Mouse (Mus musculus): ENCODE results near the gene Dhtkd1.
"Not testable (repeated sequence)": the region's sequence is repeated elsewhere in the genome, so short reads cannot be mapped to it uniquely, and the experiment has no call there.

The Dhtkd1 gene

DNA sequence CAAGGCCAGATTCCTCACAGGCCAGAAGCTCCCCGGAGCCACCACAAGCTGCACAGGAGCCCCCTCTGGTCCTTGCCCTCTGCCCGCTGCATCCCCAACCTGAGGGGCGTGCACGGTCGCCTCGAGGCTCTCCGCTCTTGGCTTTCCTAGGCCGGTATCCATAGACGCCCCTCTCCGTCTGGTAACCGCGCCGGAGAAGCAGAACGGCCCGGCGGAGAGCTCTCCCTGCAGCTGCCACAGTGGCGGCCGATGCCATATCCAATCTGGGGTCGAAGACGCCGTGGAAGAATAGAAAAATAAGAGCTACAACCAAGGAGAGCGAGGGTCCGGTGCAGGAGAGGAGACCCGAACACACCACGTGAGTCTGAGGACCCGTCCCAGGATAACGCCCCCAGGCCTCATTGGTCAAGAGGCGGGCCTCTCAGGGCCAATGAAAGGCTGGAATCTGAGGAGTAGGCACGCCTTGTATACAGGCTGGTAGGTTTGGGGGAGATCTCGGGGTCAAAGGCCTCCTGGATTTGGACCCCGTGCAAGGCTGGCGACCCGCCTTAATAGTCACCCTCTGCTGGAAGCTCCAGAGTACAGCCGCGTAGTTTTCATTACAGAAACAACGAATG is at the start of gene Dhtkd1:
Gene Dhtkd1 (minus strand): TSS at position 377 of the 617 bp plus-strand sequence.
- Histone ChIP-seq H3K27me3 (ENCODE audit: control insufficient read depth, insufficient read depth, low read length, poor library complexity, severe bottlenecking) (no peaks in the 10 kb centered on the region), H3K36me3 (ENCODE audit: control insufficient read depth, insufficient read depth, low read length, poor library complexity, severe bottlenecking) (no peaks in the 10 kb centered on the region)
- no peak for DNase-seq (ENCODE audit: low read depth, low spot score)

DNA sequence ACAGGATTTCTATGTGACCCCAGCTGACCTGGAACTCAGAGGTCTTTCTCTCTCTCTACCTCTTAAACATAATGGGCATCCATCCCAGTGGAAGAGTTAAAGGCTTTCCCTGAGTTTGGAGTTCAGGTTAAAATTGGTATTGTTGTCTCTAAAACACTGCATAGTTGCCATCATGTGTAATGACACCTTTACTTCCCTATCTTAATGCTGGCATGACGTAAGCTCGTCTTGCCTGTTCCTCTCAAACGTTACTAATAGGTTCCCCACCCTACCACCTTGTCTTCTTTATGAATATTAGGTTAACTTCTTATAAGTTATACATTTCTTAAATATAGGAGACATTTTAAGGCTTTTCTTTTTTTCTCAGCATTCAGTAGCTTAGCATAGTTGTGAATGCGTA is 34.9 kb upstream of the Dhtkd1 start:
- no peaks in the 10 kb centered on the region for H3K27me3 ChIP-seq (ENCODE audit: control insufficient read depth, insufficient read depth, low read length, poor library complexity, severe bottlenecking)
- H3K36me3 ChIP-seq (ENCODE audit: control insufficient read depth, insufficient read depth, low read length, poor library complexity, severe bottlenecking): peaks cover 4% of the 10 kb centered on the region; the same call in 1 of the 2 replicates
- DNase-seq (ENCODE audit: low read depth, low spot score): no peak

DNA sequence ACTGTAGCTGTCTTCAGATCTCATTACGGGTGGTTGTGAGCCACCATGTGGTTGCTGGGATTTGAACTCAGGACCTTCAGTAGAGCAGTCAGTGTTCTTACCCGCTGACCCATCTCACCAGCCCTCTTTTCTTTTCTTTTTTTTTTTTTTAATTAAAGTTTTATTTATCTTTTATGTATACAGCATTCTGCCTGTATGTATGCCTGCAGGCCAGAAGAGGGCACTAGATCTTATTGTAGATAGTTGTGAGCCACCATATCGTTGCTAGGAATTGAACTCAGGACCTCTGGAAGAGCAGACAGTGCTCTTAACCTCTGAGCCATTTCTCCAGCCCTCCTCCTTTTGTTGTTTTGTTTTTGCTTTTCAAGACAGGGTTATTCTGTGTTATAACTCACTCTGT is 28.0 kb upstream of the Dhtkd1 start:
- not testable (repeated sequence) for DNase-seq (ENCODE audit: low read depth, low spot score); H3K27me3 ChIP-seq (ENCODE audit: control insufficient read depth, insufficient read depth, low read length, poor library complexity, severe bottlenecking); H3K36me3 ChIP-seq (ENCODE audit: control insufficient read depth, insufficient read depth, low read length, poor library complexity, severe bottlenecking)

DNA sequence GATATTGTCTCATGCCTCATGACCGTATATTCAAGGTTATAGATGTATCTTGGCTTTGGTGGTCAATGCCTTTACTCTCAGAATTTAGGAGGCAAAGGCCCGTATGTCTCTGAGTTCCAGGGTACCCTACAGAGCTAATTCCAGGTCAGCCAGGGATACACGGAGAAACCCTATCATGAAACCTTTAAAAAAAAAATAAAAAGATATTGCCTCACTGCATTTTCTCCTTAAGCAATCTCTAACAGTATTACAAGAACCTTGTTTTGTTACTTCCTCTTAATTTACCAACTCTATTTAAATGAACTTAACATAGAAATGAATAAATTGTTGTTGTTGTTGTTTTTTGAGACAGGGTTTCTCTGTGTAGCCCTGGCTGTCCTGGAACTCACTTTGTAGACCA is 23.4 kb upstream of the Dhtkd1 start:
- H3K36me3 ChIP-seq (ENCODE audit: control insufficient read depth, insufficient read depth, low read length, poor library complexity, severe bottlenecking): peaks cover 13% of the 10 kb centered on the region
- H3K27me3 ChIP-seq (ENCODE audit: control insufficient read depth, insufficient read depth, low read length, poor library complexity, severe bottlenecking): no peaks in the 10 kb centered on the region
- DNase-seq (ENCODE audit: low read depth, low spot score): no peak

DNA sequence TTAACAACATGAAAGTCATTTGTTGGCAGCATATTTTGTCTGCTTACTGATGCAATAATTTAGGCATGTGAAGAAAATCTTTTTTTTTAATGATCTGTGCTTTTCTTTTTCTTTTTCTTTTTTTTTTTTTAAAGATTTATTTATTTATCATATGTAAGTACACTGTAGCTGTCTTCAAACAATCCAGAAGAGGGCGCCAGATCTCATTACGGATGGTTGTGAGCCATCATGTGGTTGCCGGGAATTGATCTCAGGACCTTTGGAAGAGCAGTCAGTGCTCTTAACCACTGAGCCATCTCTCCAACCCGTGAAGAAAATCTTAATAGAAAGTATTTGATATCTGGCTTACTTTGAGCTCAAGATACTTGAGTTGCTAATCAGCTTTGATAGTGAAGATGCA is 21.1 kb upstream of the Dhtkd1 start:
- H3K36me3 ChIP-seq (ENCODE audit: control insufficient read depth, insufficient read depth, low read length, poor library complexity, severe bottlenecking): peaks cover 15% of the 10 kb centered on the region
- not testable (repeated sequence) for H3K27me3 ChIP-seq (ENCODE audit: control insufficient read depth, insufficient read depth, low read length, poor library complexity, severe bottlenecking)
- peak; percentile 24 for DNase-seq (ENCODE audit: low read depth, low spot score)

DNA sequence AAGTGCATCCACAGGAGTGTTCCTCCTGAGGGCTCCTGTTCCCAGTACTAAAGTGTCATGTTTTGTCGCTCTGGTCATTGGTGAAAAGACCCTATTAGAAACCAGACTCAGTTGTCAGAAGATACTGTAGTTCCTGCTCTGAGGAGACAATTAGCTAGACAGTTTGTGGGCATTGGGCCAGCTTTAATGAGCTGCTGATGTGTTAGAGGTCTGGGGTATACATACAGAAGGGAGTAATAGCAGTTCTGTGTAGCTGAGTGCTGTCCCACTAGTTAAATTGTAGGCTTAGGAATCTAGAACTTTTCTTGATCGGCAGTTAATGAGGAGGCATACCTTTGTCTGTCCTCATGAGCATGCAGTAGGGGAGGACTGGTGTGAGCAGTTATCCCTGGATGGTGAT is 19.7 kb upstream of the Dhtkd1 start:
- Histone ChIP-seq H3K27me3 (ENCODE audit: control insufficient read depth, insufficient read depth, low read length, poor library complexity, severe bottlenecking) (no peaks in the 10 kb centered on the region), H3K36me3 (ENCODE audit: control insufficient read depth, insufficient read depth, low read length, poor library complexity, severe bottlenecking) (peaks cover 18% of the 10 kb centered on the region)
- no peak for DNase-seq (ENCODE audit: low read depth, low spot score)

DNA sequence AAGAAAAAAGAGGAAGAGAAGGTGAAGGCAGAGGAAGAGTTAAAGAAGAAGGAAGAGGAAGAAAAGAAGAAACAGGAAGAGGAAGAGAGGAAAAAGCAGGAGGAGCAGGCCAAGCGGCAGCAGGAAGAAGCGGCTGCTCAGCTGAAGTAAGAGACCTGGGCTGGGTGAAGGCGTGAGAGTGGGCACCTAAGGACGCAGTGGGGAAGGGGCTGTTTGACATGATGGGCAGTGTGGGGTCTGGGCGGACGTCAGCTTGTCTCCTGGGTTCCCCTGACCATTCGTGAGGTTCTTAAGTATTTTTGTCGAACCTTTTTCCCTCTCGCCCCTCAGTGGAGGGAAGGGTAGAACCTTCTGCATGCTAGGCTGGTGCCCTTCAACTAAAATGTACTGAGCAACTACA is 15.1 kb upstream of the Dhtkd1 start:
- Histone ChIP-seq H3K27me3 (ENCODE audit: control insufficient read depth, insufficient read depth, low read length, poor library complexity, severe bottlenecking) (no peaks in the 10 kb centered on the region), H3K36me3 (ENCODE audit: control insufficient read depth, insufficient read depth, low read length, poor library complexity, severe bottlenecking) (peaks cover 12% of the 10 kb centered on the region)
- no peak for DNase-seq (ENCODE audit: low read depth, low spot score)

DNA sequence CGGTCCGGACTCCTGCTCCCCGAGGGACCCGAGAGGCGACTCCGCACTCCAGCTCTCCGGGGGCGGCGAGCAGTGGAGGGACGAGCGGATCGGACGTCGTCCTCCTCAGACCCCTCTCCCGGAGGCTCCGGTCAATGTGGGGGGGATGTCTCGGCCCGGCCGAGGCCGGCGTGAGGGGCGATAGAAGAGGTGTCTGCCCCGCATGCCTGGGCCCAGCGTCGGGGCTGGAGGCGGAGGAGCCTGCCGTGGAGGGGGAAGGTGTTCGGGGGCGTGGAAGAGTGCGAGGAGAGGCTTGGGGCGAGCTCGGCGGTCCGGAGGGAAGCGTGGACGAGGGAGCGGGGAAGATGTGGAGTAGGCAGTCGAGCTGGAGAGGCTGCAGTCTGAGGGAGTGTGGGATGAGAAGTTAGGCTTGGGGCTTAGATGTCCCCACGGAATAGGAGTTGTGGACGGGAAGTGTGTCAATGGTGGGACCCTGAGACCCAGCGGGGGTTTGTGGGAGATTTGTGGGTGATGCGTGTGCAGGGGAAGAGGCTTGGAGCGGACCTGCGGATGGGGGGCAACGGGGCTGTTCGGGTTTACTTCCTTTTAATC is 9.1 kb upstream of the Dhtkd1 start:
- Histone ChIP-seq H3K36me3 (ENCODE audit: control insufficient read depth, insufficient read depth, low read length, poor library complexity, severe bottlenecking) (0 out of 2 replicates have a peak, but pooled peaks cover 2% of the 10 kb centered on the region), H3K27me3 (ENCODE audit: control insufficient read depth, insufficient read depth, low read length, poor library complexity, severe bottlenecking) (no peaks in the 10 kb centered on the region)
- DNase-seq (ENCODE audit: low read depth, low spot score): peak; percentile 47

DNA sequence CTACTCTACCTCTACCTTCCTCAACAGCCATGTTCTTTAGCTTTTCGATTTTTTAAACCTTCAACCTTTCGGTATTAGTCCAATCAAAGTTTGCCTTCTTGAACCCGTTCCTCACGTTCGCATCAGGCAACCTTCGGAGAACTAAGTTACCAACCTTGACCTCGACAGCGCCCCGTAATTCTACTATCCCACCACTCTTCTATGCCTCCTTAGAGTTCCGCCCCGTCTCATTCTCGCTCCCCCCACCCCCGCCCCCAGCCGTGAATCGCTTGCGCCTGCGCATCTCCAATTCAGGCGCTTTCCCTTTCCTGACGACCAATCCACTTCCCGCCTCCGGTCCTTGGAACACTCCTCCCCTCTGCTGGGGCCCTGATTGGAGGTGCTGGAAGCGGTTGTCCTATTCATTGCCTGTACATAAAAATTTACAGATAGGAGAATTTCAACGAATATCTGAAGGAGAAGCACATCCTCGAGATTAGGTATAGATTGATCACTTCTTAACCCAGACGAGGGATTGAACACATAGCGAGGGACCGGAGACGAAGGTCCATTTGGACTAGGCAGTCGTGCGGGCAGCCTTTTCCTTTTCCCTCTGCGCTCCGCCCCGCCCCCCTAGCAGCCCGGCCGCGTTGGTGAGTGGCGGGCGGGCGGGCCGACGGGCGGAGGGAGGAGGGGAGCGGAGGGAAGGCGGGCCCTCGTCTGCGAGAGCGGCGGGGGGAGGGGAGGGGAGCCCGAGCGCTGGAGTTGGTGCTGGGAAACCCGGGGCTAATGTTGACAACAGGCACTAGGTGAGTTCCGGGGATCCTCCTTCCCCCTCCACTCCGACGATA is 8.4 kb upstream of the Dhtkd1 start, which contains the start of gene Upf2:
Gene Upf2 (plus strand): TSS at position 704 of the 830 bp plus-strand sequence.
- Histone ChIP-seq H3K27me3 (ENCODE audit: control insufficient read depth, insufficient read depth, low read length, poor library complexity, severe bottlenecking) (no peaks in the 10 kb centered on the region), H3K36me3 (ENCODE audit: control insufficient read depth, insufficient read depth, low read length, poor library complexity, severe bottlenecking) (no peaks in the 10 kb centered on the region)
- peak; percentile 97 for DNase-seq (ENCODE audit: low read depth, low spot score)

DNA sequence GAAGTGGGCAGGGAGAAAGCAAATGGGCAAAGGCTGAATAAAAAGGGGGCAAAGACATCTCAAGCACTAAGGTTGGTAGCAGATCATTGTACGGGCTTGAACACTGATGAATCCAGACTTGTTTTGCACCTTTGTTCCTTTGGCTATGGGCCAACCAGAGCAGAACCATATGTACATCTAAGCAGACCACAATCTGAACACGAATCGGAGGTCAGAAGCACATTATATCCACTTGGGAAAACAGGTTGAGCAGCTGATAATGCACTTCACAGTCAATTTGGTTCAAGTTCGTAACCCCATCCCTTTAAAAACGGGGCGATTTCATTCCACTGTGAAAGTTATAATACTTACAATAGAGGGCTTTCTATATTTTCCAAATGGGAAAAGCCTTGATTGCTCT is 7.7 kb upstream of the Dhtkd1 start:
- Histone ChIP-seq H3K36me3 (ENCODE audit: control insufficient read depth, insufficient read depth, low read length, poor library complexity, severe bottlenecking) (no peaks in the 10 kb centered on the region), H3K27me3 (ENCODE audit: control insufficient read depth, insufficient read depth, low read length, poor library complexity, severe bottlenecking) (no peaks in the 10 kb centered on the region)
- DNase-seq (ENCODE audit: low read depth, low spot score): peak; percentile 28

DNA sequence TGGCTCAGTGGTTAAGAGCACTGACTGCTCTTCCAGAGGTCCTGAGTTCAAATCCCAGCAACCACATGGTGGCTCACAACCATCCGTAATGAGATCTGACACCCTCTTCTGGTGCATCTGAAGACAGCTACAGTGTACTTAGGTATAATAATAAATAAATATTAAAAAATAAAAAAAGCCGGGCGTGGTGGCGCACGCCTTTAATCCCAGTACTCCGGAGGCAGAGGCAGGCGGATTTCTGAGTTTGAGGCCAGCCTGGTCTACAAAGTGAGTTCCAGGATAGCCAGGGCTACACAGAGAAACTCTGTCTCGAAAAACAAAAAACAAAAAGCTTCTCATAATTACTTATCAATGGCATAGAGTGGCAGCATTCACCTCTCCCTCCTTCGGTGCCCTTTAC is 7.2 kb upstream of the Dhtkd1 start:
- DNase-seq (ENCODE audit: low read depth, low spot score); H3K27me3 ChIP-seq (ENCODE audit: control insufficient read depth, insufficient read depth, low read length, poor library complexity, severe bottlenecking); H3K36me3 ChIP-seq (ENCODE audit: control insufficient read depth, insufficient read depth, low read length, poor library complexity, severe bottlenecking): not testable (repeated sequence)

DNA sequence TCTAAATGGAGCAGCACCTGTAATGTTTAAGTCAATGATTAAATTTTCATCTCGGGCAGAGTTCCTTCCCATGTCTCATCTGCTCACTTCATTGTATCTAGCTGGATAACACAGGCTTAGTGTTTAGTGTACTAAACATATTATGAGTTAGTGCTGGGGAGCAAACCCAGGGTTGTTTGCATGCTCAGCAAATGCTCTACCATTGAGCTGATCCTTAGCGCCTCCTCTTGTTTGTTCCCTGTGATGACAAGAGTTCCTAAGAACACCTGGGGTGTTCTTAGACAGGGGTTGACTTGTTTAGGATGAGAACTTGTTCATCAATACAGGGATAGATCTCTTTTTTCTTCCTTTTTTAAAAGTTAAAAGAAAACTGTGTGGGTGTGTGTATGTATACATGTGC is 6.4 kb upstream of the Dhtkd1 start:
- DNase-seq (ENCODE audit: low read depth, low spot score): no peak
- no peaks in the 10 kb centered on the region for H3K27me3 ChIP-seq (ENCODE audit: control insufficient read depth, insufficient read depth, low read length, poor library complexity, severe bottlenecking)
- no peaks in the 10 kb centered on the region for H3K36me3 ChIP-seq (ENCODE audit: control insufficient read depth, insufficient read depth, low read length, poor library complexity, severe bottlenecking)

DNA sequence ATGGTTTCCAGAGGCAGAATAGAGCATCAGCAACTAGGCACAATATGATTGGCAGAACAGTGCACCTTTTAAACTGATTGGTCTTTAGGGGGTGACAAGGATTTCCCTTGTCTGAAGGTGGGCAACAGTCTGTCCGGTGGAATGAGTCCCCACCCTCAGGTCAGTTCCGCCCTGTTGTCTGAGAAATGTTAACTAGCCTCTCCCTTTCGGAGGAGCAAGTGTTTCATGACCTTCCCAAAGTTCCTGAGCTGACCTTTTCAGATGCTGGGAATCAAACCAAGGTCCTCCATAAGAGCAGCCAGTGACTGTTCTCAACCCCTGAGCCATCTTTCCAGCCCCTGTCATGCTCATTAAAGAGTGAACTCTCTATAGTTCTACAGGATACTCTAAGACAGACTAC is 4.3 kb upstream of the Dhtkd1 start:
- no peaks in the 10 kb centered on the region for H3K27me3 ChIP-seq (ENCODE audit: control insufficient read depth, insufficient read depth, low read length, poor library complexity, severe bottlenecking)
- no peak for DNase-seq (ENCODE audit: low read depth, low spot score)
- no peaks in the 10 kb centered on the region for H3K36me3 ChIP-seq (ENCODE audit: control insufficient read depth, insufficient read depth, low read length, poor library complexity, severe bottlenecking)

DNA sequence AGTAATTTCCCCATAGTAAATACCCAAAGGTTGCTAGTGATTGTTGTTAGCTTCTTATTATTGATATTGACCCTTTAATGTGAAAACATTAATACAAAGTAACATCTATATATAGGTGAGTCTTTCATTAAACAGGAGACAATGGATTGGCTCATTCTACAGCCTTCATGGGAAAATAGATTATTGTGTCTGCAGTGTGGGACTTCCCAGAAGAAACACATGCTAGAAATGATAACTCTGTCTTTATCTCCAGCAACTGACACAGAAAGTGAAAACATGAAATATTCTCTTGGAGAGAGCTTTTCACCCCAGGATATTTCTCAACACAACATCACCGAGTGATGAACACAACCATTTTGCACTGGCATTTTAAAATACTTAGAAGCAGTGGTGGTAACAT is 3.0 kb upstream of the Dhtkd1 start:
- DNase-seq (ENCODE audit: low read depth, low spot score): no peak
- H3K36me3 ChIP-seq (ENCODE audit: control insufficient read depth, insufficient read depth, low read length, poor library complexity, severe bottlenecking): no peaks in the 10 kb centered on the region
- H3K27me3 ChIP-seq (ENCODE audit: control insufficient read depth, insufficient read depth, low read length, poor library complexity, severe bottlenecking): no peaks in the 10 kb centered on the region

DNA sequence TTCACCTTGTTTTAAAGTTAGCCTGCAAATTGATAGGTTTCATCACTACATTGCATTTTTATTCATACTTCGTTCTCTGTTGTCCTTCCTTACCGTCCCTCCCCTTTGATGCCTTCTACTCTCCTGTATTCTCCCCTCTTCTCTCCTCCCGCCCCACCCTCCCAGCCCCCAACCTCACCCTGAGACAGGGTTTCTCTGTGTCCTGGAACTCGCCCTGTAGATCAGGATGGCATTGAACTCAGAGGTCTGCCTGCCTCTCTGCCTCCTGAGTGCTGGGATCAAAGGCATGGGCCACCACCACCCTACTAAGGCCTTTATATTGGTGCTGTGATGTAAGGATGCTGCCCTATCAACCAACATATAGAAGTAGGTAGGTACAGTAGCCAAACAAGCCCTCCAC is 479 bp upstream of the Dhtkd1 start:
- no peaks in the 10 kb centered on the region for H3K36me3 ChIP-seq (ENCODE audit: control insufficient read depth, insufficient read depth, low read length, poor library complexity, severe bottlenecking)
- DNase-seq (ENCODE audit: low read depth, low spot score): no peak
- no peaks in the 10 kb centered on the region for H3K27me3 ChIP-seq (ENCODE audit: control insufficient read depth, insufficient read depth, low read length, poor library complexity, severe bottlenecking)
